ENCODE assay signal across 8 mouse cellular contexts in genomic region chr11:120783426-120784063, GRCm38 (mm10). TPM values are rescaled to one million over a fixed set of nuclear protein-coding genes. Genes with fewer than 3 reads are reported as not detected.
DNase-seq lines count a peak whose midpoint lies in the region; ATAC-seq and TF ChIP-seq lines count a peak whose summit lies in the region.

No protein-coding gene starts in this region.

- no peak for TF ChIP-seq CTCF in left cerebral cortex, adult 2 months (IDR thresholded peaks at IDR 0.05)

- DNase-seq in left cerebral cortex, adult 2 months (ENCODE audit: extremely low spot score in 1 of 2, low spot score in 2 of 2): no peak
- no peak for DNase-seq in left cerebral cortex, postnatal 14 days (ENCODE audit: low spot score in 2 of 2)
- peak; percentile 57 to 62 for DNase-seq in cerebellum, postnatal 25 days
- no peak for DNase-seq in hindbrain, embryonic 10.5 days (ENCODE audit: low spot score)
- DNase-seq in layer of hippocampus, postnatal 14 days (ENCODE audit: low spot score in 2 of 2): no peak
- no peak for DNase-seq in right cerebral cortex, postnatal 10 days (ENCODE audit: low spot score in 2 of 2)
- DNase-seq in adrenal gland, postnatal 4 days (ENCODE audit: low spot score in 2 of 2): no peak

- intact Hi-C loops in left cerebral cortex, adult 2 months (cut with DNase I): no loop called here
- intact Hi-C loops in left cerebral cortex, postnatal 14 days (cut with DNase I): no loop called here

- peaks cover 12% of the 10 kb centered on the region for H3K27me3 ChIP-seq in hindbrain, embryonic 10.5 days (ENCODE audit: insufficient read depth, poor library complexity, severe bottlenecking)

- WGBS in hindbrain, embryonic 10.5 days: 3% methylated on average over 42 of the region's 42 CpGs

- H3K36me3 ChIP-seq in hindbrain, embryonic 10.5 days: peaks cover 55% of the 10 kb centered on the region

- H3K9me3 ChIP-seq in hindbrain, embryonic 10.5 days: no peaks in the 10 kb centered on the region

- H3K4me3 ChIP-seq in left cerebral cortex, adult 2 months: peak overlapping the region; percentile 75
- H3K4me3 ChIP-seq in hindbrain, embryonic 10.5 days: peak overlapping the region; percentile 99

- ATAC-seq in megakaryocyte, adult 5-6 weeks (ENCODE audit: poor library complexity, severe bottlenecking): 0 out of 2 replicates have a peak, but pooled peaks have one; percentile 11

- peaks cover 32% of the 10 kb centered on the region for H3K4me1 ChIP-seq in hindbrain, embryonic 10.5 days (replicated peaks)

- peak overlapping the region; percentile 89 for H3K27ac ChIP-seq in left cerebral cortex, adult 2 months
- H3K27ac ChIP-seq in hindbrain, embryonic 10.5 days: peak overlapping the region; percentile 89

RNA-seq across cellular contexts. Expression of gene Rfng, which starts 0.5 kb away (rescaled TPM):
- 10 to 100 TPM; 60.7 to 63.2 TPM for total RNA-seq in left cerebral cortex, adult 2 months (2021)
- 10 to 100 TPM; 75.3 to 79.6 TPM for total RNA-seq in left cerebral cortex, postnatal 14 days (2021)
- 46.4 and 63.7 TPM in 2 replicates for polyA plus RNA-seq in hindbrain, embryonic 10.5 days (2016; fragmentation: Nextera tagmentation; extraction: Ambion mirVana)
- total RNA-seq in megakaryocyte, adult 5-6 weeks (2015): 10.4 and 14.5 TPM in 2 replicates
- 3.3 and 5.7 TPM in 2 replicates for total RNA-seq in megakaryocyte, adult 5-6 weeks (2017)
- 10 to 100 TPM; 79.0 to 81.2 TPM for total RNA-seq in layer of hippocampus, postnatal 14 days (2021)
- 10 to 100 TPM; 18.9 to 22.7 TPM for total RNA-seq in adrenal gland, postnatal 4 days (2021)

RNA-seq across cellular contexts. Expression of gene Gps1, which starts 0.5 kb away (rescaled TPM):
- total RNA-seq in left cerebral cortex, adult 2 months (2021): 100 to 1,000 TPM; 139 to 145 TPM
- 100 to 1,000 TPM; 141 to 144 TPM for total RNA-seq in left cerebral cortex, postnatal 14 days (2021)
- polyA plus RNA-seq in hindbrain, embryonic 10.5 days (2016; fragmentation: Nextera tagmentation; extraction: Ambion mirVana): 276 and 285 TPM in 2 replicates
- 51.4 and 70.1 TPM in 2 replicates for total RNA-seq in megakaryocyte, adult 5-6 weeks (2015)
- 52.1 and 56.3 TPM in 2 replicates for total RNA-seq in megakaryocyte, adult 5-6 weeks (2017)
- 100 to 1,000 TPM; 137 to 138 TPM for total RNA-seq in layer of hippocampus, postnatal 14 days (2021)
- total RNA-seq in adrenal gland, postnatal 4 days (2021): 100 to 1,000 TPM; 109 to 111 TPM

RNA-seq across cellular contexts. Expression of gene Dus1l, which starts 12.7 kb away (rescaled TPM):
- 10 to 100 TPM; 45.8 to 47.6 TPM for total RNA-seq in left cerebral cortex, adult 2 months (2021)
- 10 to 100 TPM; 44.2 to 49.0 TPM for total RNA-seq in left cerebral cortex, postnatal 14 days (2021)
- polyA plus RNA-seq in hindbrain, embryonic 10.5 days (2016; fragmentation: Nextera tagmentation; extraction: Ambion mirVana): 95.4 and 97.1 TPM in 2 replicates
- total RNA-seq in megakaryocyte, adult 5-6 weeks (2015): 46.1 and 51.8 TPM in 2 replicates
- total RNA-seq in megakaryocyte, adult 5-6 weeks (2017): 24.0 and 31.1 TPM in 2 replicates
- total RNA-seq in layer of hippocampus, postnatal 14 days (2021): 10 to 100 TPM; 40.1 to 45.5 TPM
- 10 to 100 TPM; 66.8 to 71.1 TPM for total RNA-seq in adrenal gland, postnatal 4 days (2021)

RNA-seq across cellular contexts. Expression of gene Hmga1b, which starts 21.0 kb away (rescaled TPM):
- 10 to 100 TPM; 27.5 to 57.3 TPM for total RNA-seq in left cerebral cortex, adult 2 months (2021)
- 10 to 100 TPM; 25.9 to 30.1 TPM for total RNA-seq in left cerebral cortex, postnatal 14 days (2021)
- 8.9 and 12.2 TPM in 2 replicates for polyA plus RNA-seq in hindbrain, embryonic 10.5 days (2016; fragmentation: Nextera tagmentation; extraction: Ambion mirVana)
- 10.5 and 11.9 TPM in 2 replicates for total RNA-seq in megakaryocyte, adult 5-6 weeks (2015)
- total RNA-seq in megakaryocyte, adult 5-6 weeks (2017): 7.6 and 8.8 TPM in 2 replicates
- 10 to 100 TPM; 16.1 to 21.9 TPM for total RNA-seq in layer of hippocampus, postnatal 14 days (2021)
- total RNA-seq in adrenal gland, postnatal 4 days (2021): 10 to 100 TPM; 20.2 to 49.6 TPM

RNA-seq across cellular contexts. Expression of gene Fasn, which starts 40.8 kb away (rescaled TPM):
- 100 to 1,000 TPM; 177 to 197 TPM for total RNA-seq in left cerebral cortex, adult 2 months (2021)
- total RNA-seq in left cerebral cortex, postnatal 14 days (2021): 100 to 1,000 TPM; 207 to 211 TPM
- polyA plus RNA-seq in hindbrain, embryonic 10.5 days (2016; fragmentation: Nextera tagmentation; extraction: Ambion mirVana): 131 TPM in 2 replicates
- total RNA-seq in megakaryocyte, adult 5-6 weeks (2015): 14.0 and 19.2 TPM in 2 replicates
- 10.5 and 13.3 TPM in 2 replicates for total RNA-seq in megakaryocyte, adult 5-6 weeks (2017)
- total RNA-seq in layer of hippocampus, postnatal 14 days (2021): 100 to 1,000 TPM; 223 to 257 TPM
- total RNA-seq in adrenal gland, postnatal 4 days (2021): 10 to 100 TPM; 86.7 to 96.3 TPM

Comparison
In these comparisons a context has a peak if more than half of its experiments do, and no peak if none do; other contexts are left out.
1. DNase-seq: peak in cerebellum, postnatal 25 days (2 of 2); none in left cerebral cortex, adult 2 months (0 of 2), left cerebral cortex, postnatal 14 days (0 of 2), hindbrain, embryonic 10.5 days (single experiment), layer of hippocampus, postnatal 14 days (0 of 2), right cerebral cortex, postnatal 10 days (0 of 2) and adrenal gland, postnatal 4 days (0 of 2).